Mouse (Mus musculus): ENCODE measurements around the gene Tead2.

The Tead2 gene

GRCm38 (mm10) chr7:45229459-45230203, 14.1 kb downstream of the Tead2 start:
- DNase-seq, result no peak

GRCm38 (mm10) chr7:45231192-45231591, 15.6 kb downstream of the Tead2 start:
- no peak for DNase-seq

DNA sequence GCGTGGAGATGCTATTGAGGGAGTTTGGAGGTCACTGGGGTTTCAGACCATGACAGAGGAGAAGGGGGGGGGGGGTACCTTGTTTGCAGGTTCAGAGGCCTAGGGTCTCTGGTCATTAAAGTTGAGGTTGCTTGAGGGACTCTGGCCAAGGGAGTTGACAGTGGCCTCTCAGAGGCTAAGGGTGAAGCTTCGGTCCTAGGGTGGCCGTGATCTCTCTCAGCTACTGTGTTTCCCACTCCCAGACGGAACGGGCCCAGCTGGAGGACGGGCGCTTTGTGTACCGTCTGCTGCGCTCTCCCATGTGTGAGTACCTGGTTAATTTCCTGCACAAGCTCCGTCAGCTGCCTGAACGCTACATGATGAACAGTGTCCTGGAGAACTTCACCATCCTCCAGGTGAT, 16.4 kb downstream of the Tead2 start:
- DNase-seq, result no peak

GRCm38 (mm10) chr7:45232716-45233465, 17.3 kb downstream of the Tead2 start:
- DNase-seq, result no peak

DNA sequence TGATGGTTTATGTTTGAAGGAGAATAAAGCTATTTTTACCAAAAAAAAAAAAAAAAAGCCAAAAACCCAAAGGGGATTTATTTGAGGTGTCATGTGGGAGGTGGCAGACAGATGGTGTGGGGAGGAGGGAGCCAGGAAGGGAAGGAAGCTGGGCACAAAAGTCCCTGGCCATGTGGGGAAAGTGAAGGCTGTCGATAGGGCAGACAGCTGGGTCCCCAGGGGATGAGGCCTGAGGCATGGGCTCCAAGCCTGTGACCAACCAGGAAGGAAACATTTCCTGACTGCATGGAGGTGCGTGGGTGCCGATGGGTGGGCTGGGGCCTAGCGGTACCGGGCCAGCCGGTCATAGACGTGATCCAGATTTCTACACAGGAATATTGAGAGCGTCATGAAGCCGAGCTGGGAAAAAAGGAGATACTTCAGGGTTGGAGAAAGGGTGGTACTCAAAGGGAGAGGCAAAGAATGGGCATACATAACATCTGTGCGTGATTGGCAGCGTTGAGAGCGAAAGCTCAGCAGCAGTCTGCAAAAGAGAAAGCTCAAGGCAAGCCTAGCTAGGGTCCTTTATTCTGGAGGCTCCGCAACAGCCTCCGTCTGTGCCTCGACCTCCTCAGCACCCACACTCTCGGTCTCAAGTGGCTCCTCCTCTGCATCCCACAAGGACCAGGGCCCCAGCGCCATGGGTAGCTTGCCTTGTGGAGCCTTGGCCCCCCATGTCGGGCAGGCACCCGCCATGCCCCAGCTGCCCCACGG, 18.2 kb downstream of the Tead2 start:
- peak in 1 of 2 experiments; percentile 23 for DNase-seq

GRCm38 (mm10) chr7:45234333-45234841, 18.8 kb downstream of the Tead2 start:
- no peak for DNase-seq

- DNase-seq, result peak; percentile 41 to 42
Observed at GRCm38 (mm10) chr7:45234922-45235571, 19.5 kb downstream of the Tead2 start.

GRCm38 (mm10) chr7:45235656-45236180, 20.2 kb downstream of the Tead2 start:
- DNase-seq, result no peak

- no peak for DNase-seq
Observed at GRCm38 (mm10) chr7:45237747-45238699, 22.5 kb downstream of the Tead2 start.

- peak in 1 of 2 experiments; percentile 42 for DNase-seq
Observed at GRCm38 (mm10) chr7:45238723-45239496, 23.4 kb downstream of the Tead2 start, which contains the start of gene Cd37. TSS of gene Cd37 (minus strand) at chr7:45239115.

- DNase-seq, result no peak
Observed at GRCm38 (mm10) chr7:45240109-45240508, 24.6 kb downstream of the Tead2 start.

- DNase-seq, result peak; percentile 49 to 54
Observed at GRCm38 (mm10) chr7:45240633-45241388, 25.3 kb downstream of the Tead2 start, which contains the start of gene Slc6a16. TSS of gene Slc6a16 (plus strand) at chr7:45241085.

- no peak for DNase-seq
Observed at GRCm38 (mm10) chr7:45241389-45241749, 25.8 kb downstream of the Tead2 start.

DNA sequence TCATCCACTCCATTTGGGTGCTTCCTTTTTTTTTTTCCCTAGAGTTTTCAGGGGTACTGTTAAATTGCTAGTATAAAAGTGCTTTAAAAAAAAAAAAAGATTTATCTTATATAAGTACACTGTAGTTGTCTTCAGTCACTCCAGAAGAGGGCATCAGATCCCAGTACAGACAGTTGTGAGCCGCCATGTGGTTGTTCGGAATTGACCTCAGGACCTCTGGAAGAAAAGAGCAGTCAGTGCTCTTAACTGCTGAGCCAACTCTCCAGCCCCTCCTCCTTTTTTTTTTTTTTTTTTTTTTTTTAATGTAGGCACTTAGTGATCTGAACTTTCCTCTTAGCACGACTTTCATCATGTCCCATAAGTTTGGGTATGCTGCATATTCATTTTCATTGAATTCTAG, 32.1 kb downstream of the Tead2 start:
- no peak for DNase-seq

- DNase-seq, result no peak
Observed at GRCm38 (mm10) chr7:45253806-45254205, 38.3 kb downstream of the Tead2 start.

DNA sequence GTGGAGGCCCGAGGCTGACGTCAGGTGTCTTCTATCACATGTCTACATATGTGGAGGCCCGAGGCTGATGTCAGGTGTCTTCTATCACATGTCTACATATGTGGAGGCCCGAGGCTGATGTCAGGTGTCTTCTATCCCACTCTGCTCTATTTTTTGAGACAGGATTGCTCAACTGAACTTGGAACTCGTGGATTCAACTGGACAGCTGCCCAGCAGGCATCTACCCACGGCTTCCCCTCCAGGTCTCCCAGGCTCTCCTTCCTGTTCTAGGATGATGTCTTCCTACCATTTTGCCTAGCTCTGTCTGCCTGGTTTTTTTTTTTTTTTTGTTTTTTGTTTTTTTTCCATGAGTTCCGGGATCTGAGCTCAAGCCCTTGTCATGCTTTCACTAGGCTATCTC, 40.3 kb downstream of the Tead2 start:
- peak; percentile 21 to 23 for DNase-seq

GRCm38 (mm10) chr7:45257063-45257840, 41.7 kb downstream of the Tead2 start:
- DNase-seq, result peak in 1 of 2 experiments; percentile 5

DNA sequence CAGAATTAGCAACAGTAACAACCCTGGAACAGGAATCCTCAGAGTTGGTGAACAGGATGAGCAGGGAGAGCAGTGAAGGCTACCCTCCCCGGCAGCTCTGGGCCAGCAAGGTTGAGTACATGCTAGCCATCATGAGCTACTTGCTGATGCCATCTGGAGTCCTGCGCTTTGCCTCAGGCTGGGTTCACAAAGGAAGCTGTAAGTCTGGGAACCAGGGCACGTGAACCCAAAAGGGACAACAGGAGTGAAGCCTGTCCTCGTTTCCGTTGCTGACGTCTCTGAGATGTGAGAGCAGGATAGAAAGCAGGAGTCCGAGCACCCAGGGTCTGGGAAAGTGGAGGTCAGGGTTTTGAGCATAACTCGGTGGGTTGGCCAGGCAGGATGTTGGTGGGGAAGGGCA, 43.7 kb downstream of the Tead2 start:
- DNase-seq, result no peak

DNA sequence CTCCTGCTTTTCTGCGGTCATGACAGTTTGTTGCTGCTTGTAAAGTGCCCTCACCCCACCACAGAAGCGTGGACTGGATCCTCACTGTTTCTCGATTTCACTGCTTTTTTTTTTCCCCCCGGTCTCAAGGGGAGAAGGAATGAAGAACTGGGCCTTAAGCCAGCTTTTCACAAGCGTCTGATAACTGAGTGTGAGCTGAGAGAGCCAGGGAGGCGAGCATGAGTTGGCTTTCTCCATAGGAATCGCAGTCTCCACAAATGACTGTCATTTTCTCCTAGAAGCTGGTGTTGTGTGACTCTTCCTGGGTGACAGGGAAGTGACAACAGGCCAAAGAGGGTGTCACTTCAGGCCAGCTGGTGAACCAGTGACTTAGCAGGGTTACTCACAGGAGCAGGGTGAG, 46.7 kb downstream of the Tead2 start:
- DNase-seq, result no peak

All from kidney, postnatal 36 days (tissue).